Mouse (Mus musculus) stomach, embryonic 16.5 days (tissue): ENCODE data around the gene Gnb1. TPM values are rescaled to one million over a fixed set of nuclear protein-coding genes. Genes with fewer than 3 reads are reported as not detected.

Source experiments
- ATAC-seq: fragments of 200-750 bp; cut with Nextera tagmentation; 2 replicates; pipeline ENCODE4 v1.8.0; 2017; ENCODE audit warnings: moderate number of reproducible peaks, moderate TSS enrichment; ENCODE audit not compliant: insufficient read depth, low FRiP score
- H3K27ac ChIP-seq: fragments of 300-500 bp; sonication (generic); 2 replicates; pipeline ENCODE4 v1.5.1; 2014; ENCODE audit warnings: low read length
- H3K27me3 ChIP-seq: fragments of 300-500 bp; sonication (generic); 2 replicates; pipeline ENCODE4 v1.6.1; 2014; ENCODE audit warnings: low read length, control low read depth, mixed read lengths; ENCODE audit not compliant: control insufficient read depth, insufficient read depth
- H3K36me3 ChIP-seq: fragments of 300-500 bp; sonication (generic); 2 replicates; pipeline ENCODE4 v1.6.1; 2014; ENCODE audit warnings: low read length; ENCODE audit not compliant: control insufficient read depth, insufficient read depth
- H3K4me1 ChIP-seq: fragments of 300-500 bp; sonication (generic); 2 replicates; pipeline ENCODE4 v1.6.1; 2014; ENCODE audit warnings: low read length, control low read depth, mixed read lengths; ENCODE audit not compliant: control insufficient read depth, insufficient read depth
- H3K4me2 ChIP-seq: fragments of 300-500 bp; sonication (generic); 2 replicates; pipeline ENCODE4 v1.6.1; 2014; ENCODE audit warnings: low read depth, low read length, mixed read lengths
- H3K4me3 ChIP-seq: fragments of 300-500 bp; sonication (generic); replicated peaks from 2 replicates; pipeline ENCODE4 v1.5.1; 2014; ENCODE audit warnings: mild to moderate bottlenecking, low read length
- H3K9ac ChIP-seq: fragments of 300-500 bp; sonication (generic); 2 replicates; pipeline ENCODE4 v1.6.1; 2014; ENCODE audit warnings: low read length
- H3K9me3 ChIP-seq: fragments of 300-500 bp; sonication (generic); replicated peaks from 2 replicates; pipeline ENCODE4 v1.6.1; 2016; ENCODE audit warnings: low read length, control low read depth; ENCODE audit not compliant: control insufficient read depth
- WGBS: fragments of 180-500 bp; shearing (Covaris S2); extraction: QIAGEN DNeasy Blood & Tissue Kit; methylation state at CpG from one replicate; pipeline ENCODE4 v1.1.7; 2014; 5-methylcytosine and 5-hydroxymethylcytosine counted together
- polyA plus RNA-seq: library from polyadenylated mRNA; unstranded; fragments of >200 nt; fragmentation: Nextera tagmentation; extraction: Ambion mirVana; gene quantifications from 2 replicates; pipeline ENCODE4 v1.2.1, GENCODE M21; 2015

The Gnb1 gene
- polyA plus RNA-seq, 1 experiment from 2014 or later, result 312 TPM

DNA sequence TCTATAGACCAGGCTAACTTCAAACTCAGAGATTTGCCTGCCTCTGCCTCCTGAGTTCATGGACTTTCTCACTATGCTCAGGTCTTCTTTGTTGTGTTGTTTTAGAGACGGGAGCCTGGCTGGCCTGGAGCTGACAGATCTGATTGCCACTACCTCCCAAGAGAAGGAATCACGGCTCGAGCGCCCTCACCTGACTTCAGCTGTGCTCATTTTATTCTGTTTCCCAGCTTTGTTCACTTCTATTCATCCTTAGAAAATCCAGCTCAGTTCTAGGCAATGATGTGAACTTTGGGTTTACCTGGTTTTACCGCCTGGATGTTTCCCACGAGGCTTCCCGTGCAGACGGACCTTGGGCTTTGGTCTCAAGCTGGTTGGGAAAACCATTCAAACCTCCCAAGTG is 84.4 kb downstream of the Gnb1 start:
- no peak for ATAC-seq
- H3K4me3 ChIP-seq, result no peak overlapping the region
- H3K27me3 ChIP-seq, result no peaks in the 10 kb centered on the region
- no peak overlapping the region for H3K4me2 ChIP-seq
- no peak overlapping the region for H3K9ac ChIP-seq
- no peak overlapping the region for H3K27ac ChIP-seq
- no peaks in the 10 kb centered on the region for H3K4me1 ChIP-seq
- no peaks in the 10 kb centered on the region for H3K36me3 ChIP-seq
- no peaks in the 10 kb centered on the region for H3K9me3 ChIP-seq
- WGBS, result 89% methylated on average over 8 of the region's 8 CpGs

DNA sequence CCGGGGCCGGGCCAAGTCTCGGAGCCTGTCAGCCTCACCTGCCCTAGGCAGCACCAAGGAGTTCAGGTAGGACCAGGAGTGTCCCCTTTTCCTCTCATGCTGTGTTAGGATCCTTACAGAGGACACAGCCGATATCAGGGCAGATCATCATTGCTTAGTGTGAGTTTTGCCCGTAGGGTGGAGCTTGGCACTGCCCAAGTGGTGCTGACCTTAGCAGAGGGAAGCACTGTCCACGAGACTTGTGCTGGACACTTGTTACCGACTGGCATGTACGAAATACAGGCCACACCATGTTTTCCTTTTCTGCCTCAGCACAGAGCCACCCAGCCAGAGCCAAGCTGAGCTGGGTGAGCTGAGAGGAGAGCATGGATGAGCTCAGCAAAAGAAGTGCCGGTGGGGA is 86.0 kb downstream of the Gnb1 start:
- Histone ChIP-seq H3K4me3 (no peak overlapping the region), H3K36me3 (no peaks in the 10 kb centered on the region), H3K4me1 (no peaks in the 10 kb centered on the region), H3K4me2 (no peak overlapping the region), H3K9me3 (no peaks in the 10 kb centered on the region), H3K27ac (no peak overlapping the region), H3K27me3 (no peaks in the 10 kb centered on the region), H3K9ac (no peak overlapping the region)
- no peak for ATAC-seq
- WGBS, result 89% methylated on average over 9 of the region's 9 CpGs

DNA sequence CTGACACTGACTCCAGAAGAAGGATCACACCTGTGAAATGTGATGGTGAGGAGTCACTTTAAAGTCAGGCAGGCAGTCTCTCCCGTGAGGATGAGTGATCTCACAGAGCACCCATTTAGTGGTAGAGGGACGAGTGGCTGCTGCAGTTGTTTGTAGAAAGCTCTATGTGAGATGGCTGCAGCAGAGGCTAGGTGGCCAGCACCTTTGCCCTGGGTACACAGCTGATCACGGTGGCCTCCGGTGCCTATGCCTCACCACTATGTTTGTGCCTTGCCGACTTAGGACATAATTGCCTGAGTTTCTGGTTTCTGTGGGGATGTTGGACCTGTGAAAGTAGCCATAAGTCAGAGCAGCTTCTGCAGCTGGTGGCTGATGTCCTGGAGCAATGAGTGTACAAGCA is 86.6 kb downstream of the Gnb1 start:
- no peak for ATAC-seq
- Histone ChIP-seq H3K27ac (no peak overlapping the region), H3K36me3 (no peaks in the 10 kb centered on the region), H3K9me3 (no peaks in the 10 kb centered on the region), H3K27me3 (no peaks in the 10 kb centered on the region), H3K9ac (no peak overlapping the region), H3K4me2 (no peak overlapping the region), H3K4me3 (no peak overlapping the region), H3K4me1 (no peaks in the 10 kb centered on the region)
- WGBS, result 72% methylated on average over 5 of the region's 5 CpGs

DNA sequence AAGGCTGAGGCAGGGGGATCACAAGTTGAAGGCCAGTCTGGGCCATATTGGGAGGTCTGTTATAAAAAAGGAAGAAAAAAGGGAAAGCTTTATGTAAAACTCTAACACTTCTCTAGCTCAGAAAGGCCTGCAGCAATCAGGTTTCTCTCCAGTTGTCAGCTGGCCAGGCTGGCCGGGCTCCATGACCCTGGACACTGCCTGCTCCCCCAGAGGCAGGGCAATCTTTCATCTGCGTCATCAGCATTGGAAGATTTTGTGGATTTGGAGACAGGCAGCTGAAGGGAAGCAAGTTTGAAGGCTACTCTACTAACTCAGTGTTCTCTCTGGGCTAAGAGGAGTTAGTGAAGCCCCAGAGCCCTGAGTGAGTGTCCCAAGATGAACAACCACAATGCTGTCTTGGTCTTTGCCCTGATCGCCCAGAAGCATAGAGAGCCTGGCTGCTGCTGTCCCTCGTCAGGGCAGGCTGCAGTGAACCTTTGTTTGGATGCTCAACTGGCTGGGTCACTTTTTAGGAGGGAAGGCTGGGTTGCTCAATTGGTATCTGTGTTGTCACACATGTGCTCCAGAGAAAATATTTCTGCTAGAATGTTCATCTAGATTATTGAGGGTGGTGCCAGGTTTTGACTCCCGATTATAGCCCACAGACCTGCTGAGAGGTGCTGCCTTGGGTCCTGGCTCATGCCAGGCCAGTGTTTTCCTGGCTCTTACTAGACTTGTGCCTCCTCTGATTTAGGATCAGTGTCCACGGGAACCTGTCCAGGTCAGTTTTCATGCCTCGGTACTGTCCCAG is 87.4 kb downstream of the Gnb1 start:
- Histone ChIP-seq H3K9me3 (no peaks in the 10 kb centered on the region), H3K9ac (no peak overlapping the region; the same call in 1 of the 2 replicates), H3K27ac (no peak overlapping the region), H3K4me3 (no peak overlapping the region), H3K27me3 (no peaks in the 10 kb centered on the region), H3K4me2 (no peak overlapping the region), H3K36me3 (no peaks in the 10 kb centered on the region), H3K4me1 (no peaks in the 10 kb centered on the region)
- 80% methylated on average over 7 of the region's 7 CpGs for WGBS
- ATAC-seq, result no peak

DNA sequence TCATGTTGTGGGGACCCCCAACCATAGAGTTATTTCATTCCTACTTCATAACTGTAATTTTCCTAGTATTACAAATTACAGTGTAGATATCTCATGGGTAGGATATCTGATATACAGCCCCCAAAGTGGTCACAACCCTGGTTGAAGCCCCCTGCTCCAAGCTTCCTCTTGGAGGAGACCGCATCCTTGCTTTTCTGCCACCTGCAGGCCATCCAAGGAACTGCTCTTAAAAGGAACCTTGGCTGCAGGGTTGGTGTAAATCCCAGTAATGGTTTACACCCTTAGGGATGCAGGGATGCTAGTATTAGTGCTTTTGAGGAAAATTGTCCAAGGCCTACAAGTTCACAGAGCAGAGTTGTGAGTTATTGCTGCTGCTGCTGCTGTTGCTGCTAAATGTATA is 89.3 kb downstream of the Gnb1 start:
- Histone ChIP-seq H3K36me3 (peaks cover 16% of the 10 kb centered on the region; the same call in 1 of the 2 replicates), H3K4me3 (no peak overlapping the region), H3K4me1 (no peaks in the 10 kb centered on the region), H3K4me2 (no peak overlapping the region), H3K27me3 (no peaks in the 10 kb centered on the region), H3K9me3 (no peaks in the 10 kb centered on the region), H3K9ac (no peak overlapping the region), H3K27ac (no peak overlapping the region)
- 49% methylated on average over 1 of the region's 1 CpGs for WGBS
- ATAC-seq, result no peak

DNA sequence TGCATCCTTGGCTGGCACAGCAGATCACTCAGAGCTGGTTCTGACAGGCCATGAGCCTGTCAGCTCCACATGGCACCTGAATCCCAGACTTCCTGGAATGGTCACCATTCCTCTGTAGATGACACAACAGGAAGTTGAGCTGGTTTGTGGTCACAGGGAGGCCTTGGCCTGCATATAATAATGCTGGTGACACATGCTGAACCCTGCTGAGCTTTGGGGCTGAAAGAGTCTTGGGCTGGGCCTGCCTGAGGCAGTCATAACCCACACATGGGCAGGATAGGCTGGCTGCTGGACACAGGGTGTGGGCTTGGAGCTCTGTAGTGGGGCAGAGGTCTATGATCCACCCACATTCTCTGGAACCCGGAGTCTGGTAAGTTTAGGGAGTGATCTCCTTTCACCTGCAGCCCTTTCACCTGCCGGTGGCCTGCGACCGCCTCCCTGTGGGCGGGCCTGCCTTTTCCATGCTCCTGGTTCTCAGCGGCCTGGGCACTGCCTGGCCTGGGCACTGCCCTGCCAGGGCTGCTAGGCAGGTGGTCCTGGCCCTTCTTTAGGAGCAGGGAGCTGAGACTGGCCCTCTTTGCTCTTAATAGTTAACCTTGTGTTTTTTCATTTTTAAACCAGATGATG is 91.2 kb downstream of the Gnb1 start:
- Histone ChIP-seq H3K27me3 (no peaks in the 10 kb centered on the region), H3K4me2 (no peak overlapping the region), H3K9ac (no peak overlapping the region), H3K9me3 (no peaks in the 10 kb centered on the region), H3K27ac (peak overlapping the region; percentile 34; the same call in 1 of the 2 replicates), H3K36me3 (peaks cover 19% of the 10 kb centered on the region; the same call in 1 of the 2 replicates), H3K4me1 (no peaks in the 10 kb centered on the region), H3K4me3 (no peak overlapping the region)
- WGBS, result 77% methylated on average over 6 of the region's 6 CpGs
- peak; percentile 80 for ATAC-seq

DNA sequence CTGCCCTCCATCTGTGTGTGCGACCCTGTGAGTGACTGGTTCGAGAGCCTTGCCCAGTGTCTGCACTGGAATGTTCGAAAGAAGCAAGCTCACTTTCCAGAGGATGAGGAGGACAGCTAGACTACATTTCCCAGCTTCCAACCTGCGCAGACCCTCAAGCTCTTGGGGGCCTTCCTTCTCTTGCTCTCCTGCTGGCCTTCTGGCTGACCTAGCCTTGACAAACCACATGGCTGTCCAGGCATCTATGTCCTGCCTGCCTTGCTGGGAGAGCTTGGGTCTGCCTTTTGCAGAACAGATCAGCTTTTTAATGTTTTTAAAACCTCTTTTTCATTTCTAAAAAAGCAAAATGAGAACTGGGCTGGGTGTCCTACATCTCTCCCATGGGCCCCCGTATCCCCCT is 98.2 kb downstream of the Gnb1 start:
- Histone ChIP-seq H3K9me3 (no peaks in the 10 kb centered on the region), H3K36me3 (peaks cover 25% of the 10 kb centered on the region), H3K4me2 (no peak overlapping the region), H3K27me3 (no peaks in the 10 kb centered on the region), H3K4me3 (no peak overlapping the region), H3K4me1 (no peaks in the 10 kb centered on the region), H3K27ac (no peak overlapping the region), H3K9ac (no peak overlapping the region)
- no peak for ATAC-seq
- 93% methylated on average over 5 of the region's 5 CpGs for WGBS

DNA sequence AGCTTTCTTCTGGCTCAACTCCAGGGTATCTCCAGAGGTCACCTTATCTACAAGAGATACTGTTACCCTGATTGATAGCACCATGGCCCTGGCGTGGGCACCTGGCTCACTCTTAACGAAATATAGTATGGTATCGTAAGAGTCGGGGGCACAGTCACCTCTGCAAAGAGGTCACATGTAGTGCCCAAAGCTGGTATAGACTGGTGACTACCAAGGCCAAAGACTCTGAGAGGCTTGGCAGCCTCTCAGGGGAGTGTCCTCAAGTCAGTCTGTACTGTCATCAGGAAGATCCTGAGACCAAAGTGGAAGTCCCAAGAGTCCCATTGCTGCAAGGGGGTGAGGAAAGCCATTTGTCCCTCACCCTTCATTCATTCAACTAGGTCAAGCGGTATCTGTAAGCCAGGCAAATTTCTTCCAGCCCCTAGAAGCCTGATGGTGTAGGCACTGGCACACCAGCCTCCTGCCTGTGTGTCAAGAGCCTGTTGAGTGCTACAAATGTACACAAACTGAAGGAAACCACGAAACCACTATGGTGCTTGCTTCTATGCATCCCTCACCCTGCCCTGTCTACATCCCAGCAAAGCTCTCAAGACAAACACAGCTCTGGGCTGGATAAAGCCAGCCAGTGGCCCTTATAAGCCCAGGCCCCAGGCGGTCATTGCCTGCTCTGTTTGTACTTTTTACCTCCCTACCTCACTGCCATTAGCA is 100.0 kb downstream of the Gnb1 start:
- no peaks in the 10 kb centered on the region for H3K27me3 ChIP-seq
- 73% methylated on average over 7 of the region's 7 CpGs for WGBS
- no peak overlapping the region for H3K9ac ChIP-seq
- no peaks in the 10 kb centered on the region for H3K9me3 ChIP-seq
- no peak for ATAC-seq
- H3K36me3 ChIP-seq, result peaks cover 12% of the 10 kb centered on the region; the same call in 1 of the 2 replicates
- no peak overlapping the region for H3K4me3 ChIP-seq
- H3K4me1 ChIP-seq, result no peaks in the 10 kb centered on the region
- H3K27ac ChIP-seq, result no peak overlapping the region
- no peak overlapping the region for H3K4me2 ChIP-seq

DNA sequence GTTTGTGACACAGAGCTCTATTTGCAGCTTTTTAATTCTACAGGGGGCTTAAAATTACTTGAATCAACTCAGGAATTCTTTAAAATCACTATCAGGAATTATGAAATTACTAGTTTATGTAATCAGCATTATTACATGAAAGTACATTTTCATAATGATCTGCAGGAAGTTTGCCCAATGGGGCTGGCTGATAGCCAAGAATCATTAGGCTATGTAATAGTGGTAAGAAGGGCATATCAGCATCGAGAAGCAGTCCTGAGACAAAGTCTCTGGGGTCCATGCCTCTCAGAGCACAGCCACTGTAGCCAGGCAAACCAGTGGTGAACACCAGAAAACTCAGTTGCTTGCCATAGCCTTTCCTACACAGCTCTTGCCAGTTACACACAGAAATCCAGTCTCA is 102.6 kb downstream of the Gnb1 start:
- no peak overlapping the region for H3K9ac ChIP-seq
- peaks cover 8% of the 10 kb centered on the region; the same call in 1 of the 2 replicates for H3K36me3 ChIP-seq
- no peak overlapping the region for H3K4me2 ChIP-seq
- H3K27ac ChIP-seq, result no peak overlapping the region
- H3K4me1 ChIP-seq, result no peaks in the 10 kb centered on the region
- H3K4me3 ChIP-seq, result no peak overlapping the region
- 26% methylated on average over 1 of the region's 1 CpGs for WGBS
- H3K27me3 ChIP-seq, result no peaks in the 10 kb centered on the region
- ATAC-seq, result no peak
- H3K9me3 ChIP-seq, result no peaks in the 10 kb centered on the region
